Mouse (Mus musculus) embryonic facial prominence, embryonic 12.5 days (tissue): ENCODE measurements around the gene Zfp273. TPM values are rescaled to one million over a fixed set of nuclear protein-coding genes. Genes with fewer than 3 reads are reported as not detected.
A peak's percentile ranks its signal among the peaks of the same experiment; 100 is the strongest.

Experiments used
- ATAC-seq: fragments of 200-750 bp; cut with Nextera tagmentation; 2 replicates; pipeline ENCODE4 v1.8.0; 2017; ENCODE audit not compliant: insufficient number of reproducible peaks, insufficient read depth, low FRiP score, low TSS enrichment
- H3K27ac ChIP-seq: fragments of 300-500 bp; sonication (generic); 2 replicates; pipeline ENCODE4 v1.5.1; 2016; ENCODE audit warnings: mild to moderate bottlenecking
- H3K27me3 ChIP-seq: fragments of 300-500 bp; sonication (generic); 2 replicates; pipeline ENCODE4 v1.6.1; 2016; ENCODE audit warnings: mild to moderate bottlenecking, moderate library complexity
- H3K36me3 ChIP-seq: fragments of 300-500 bp; sonication (generic); 2 replicates; pipeline ENCODE4 v1.6.1; 2016; ENCODE audit warnings: mild to moderate bottlenecking
- H3K4me1 ChIP-seq: fragments of 300-500 bp; sonication (generic); 2 replicates; pipeline ENCODE4 v1.6.1; 2016
- H3K4me2 ChIP-seq: fragments of 300-500 bp; sonication (generic); replicated peaks from 2 replicates; pipeline ENCODE4 v1.6.1; 2016; ENCODE audit warnings: mild to moderate bottlenecking, moderate library complexity
- H3K4me3 ChIP-seq: fragments of 300-500 bp; sonication (generic); 2 replicates; pipeline ENCODE4 v1.5.1; 2016; ENCODE audit warnings: mild to moderate bottlenecking
- H3K9ac ChIP-seq: fragments of 300-500 bp; sonication (generic); 2 replicates; pipeline ENCODE4 v1.6.1; 2016; ENCODE audit warnings: mild to moderate bottlenecking, moderate library complexity
- H3K9me3 ChIP-seq: fragments of 300-500 bp; sonication (generic); 2 replicates; pipeline ENCODE4 v1.6.1; 2016; ENCODE audit warnings: mild to moderate bottlenecking, moderate library complexity
- WGBS: fragments of 180-500 bp; shearing (Covaris S2); methylation state at CpG from one replicate; pipeline ENCODE4 v1.1.7; 2016; 5-methylcytosine and 5-hydroxymethylcytosine counted together
- polyA plus RNA-seq: library from polyadenylated mRNA; unstranded; fragments of >200 nt; fragmentation: Nextera tagmentation; extraction: Ambion mirVana; gene quantifications from 2 replicates; pipeline ENCODE4 v1.2.1, GENCODE M21; 2016

The Zfp273 gene
- polyA plus RNA-seq, 1 experiment from 2014 or later, result 9.6 TPM

GRCm38 (mm10) chr13:67843775-67844118 is 30.2 kb downstream of the Zfp273 start:
- H3K27ac ChIP-seq, result no peak overlapping the region

GRCm38 (mm10) chr13:67844119-67844852 is 30.7 kb downstream of the Zfp273 start:
- Histone ChIP-seq H3K36me3 (no peaks in the 10 kb centered on the region), H3K4me3 (peak overlapping the region; percentile 43), H3K4me2 (peak overlapping the region; percentile 59), H3K27ac (no peak overlapping the region), H3K27me3 (no peaks in the 10 kb centered on the region), H3K9me3 (no peaks in the 10 kb centered on the region), H3K4me1 (peaks cover 5% of the 10 kb centered on the region; the same call in 1 of the 2 replicates), H3K9ac (peak overlapping the region; percentile 44)
- peak; percentile 79 for ATAC-seq
- under 1% methylated on average over 13 of the region's 19 CpGs for WGBS

More at GRCm38 (mm10) chr13:67843775-67844118, 30.2 kb downstream of the Zfp273 start:
- peak overlapping the region; percentile 59 for H3K4me2 ChIP-seq
- no peaks in the 10 kb centered on the region for H3K27me3 ChIP-seq
- H3K9me3 ChIP-seq, result no peaks in the 10 kb centered on the region
- H3K36me3 ChIP-seq, result no peaks in the 10 kb centered on the region
- H3K4me1 ChIP-seq, result peaks cover 5% of the 10 kb centered on the region; the same call in 1 of the 2 replicates
- H3K9ac ChIP-seq, result peak overlapping the region; percentile 44; the same call in 1 of the 2 replicates
- no peak for ATAC-seq
- peak overlapping the region; percentile 43; the same call in 1 of the 2 replicates for H3K4me3 ChIP-seq
- 41% methylated on average over 6 of the region's 6 CpGs for WGBS

GRCm38 (mm10) chr13:67844853-67845194 is 31.3 kb downstream of the Zfp273 start:
- 17% methylated on average over 8 of the region's 8 CpGs for whole genome bisulfite sequencing
- Histone ChIP-seq H3K27me3 (no peaks in the 10 kb centered on the region), H3K9ac (peak overlapping the region; percentile 38), H3K4me1 (peaks cover 5% of the 10 kb centered on the region; the same call in 1 of the 2 replicates), H3K27ac (no peak overlapping the region), H3K4me2 (peak overlapping the region; percentile 59), H3K36me3 (no peaks in the 10 kb centered on the region), H3K9me3 (no peaks in the 10 kb centered on the region), H3K4me3 (peak overlapping the region; percentile 43)
- 0 out of 2 replicates have a peak, but pooled peaks have one; percentile 15 for ATAC-seq

GRCm38 (mm10) chr13:67850361-67850760 is 36.8 kb downstream of the Zfp273 start:
- Histone ChIP-seq H3K36me3 (no peaks in the 10 kb centered on the region), H3K9me3 (no peaks in the 10 kb centered on the region), H3K27ac (no peak overlapping the region), H3K4me2 (no peak overlapping the region), H3K9ac (no peak overlapping the region), H3K27me3 (no peaks in the 10 kb centered on the region), H3K4me1 (no peaks in the 10 kb centered on the region), H3K4me3 (no peak overlapping the region)
- WGBS, result 84% methylated on average over 3 of the region's 3 CpGs
- ATAC-seq, result no peak

- no peaks in the 10 kb centered on the region for H3K27me3 ChIP-seq
- H3K4me2 ChIP-seq, result no peak overlapping the region
- WGBS, result 67% methylated on average over 6 of the region's 6 CpGs
Measured at GRCm38 (mm10) chr13:67853130-67853529, 39.6 kb downstream of the Zfp273 start.

GRCm38 (mm10) chr13:67853983-67854382 is 40.4 kb downstream of the Zfp273 start:
- Histone ChIP-seq H3K4me3 (no peak overlapping the region), H3K27ac (no peak overlapping the region), H3K4me1 (no peaks in the 10 kb centered on the region), H3K27me3 (no peaks in the 10 kb centered on the region), H3K9me3 (no peaks in the 10 kb centered on the region), H3K36me3 (no peaks in the 10 kb centered on the region), H3K4me2 (no peak overlapping the region), H3K9ac (no peak overlapping the region)
- 82% methylated on average over 2 of the region's 2 CpGs for WGBS
- no peak for ATAC-seq

More at GRCm38 (mm10) chr13:67853130-67853529, 39.6 kb downstream of the Zfp273 start:
- Histone ChIP-seq H3K9ac (no peak overlapping the region), H3K27ac (no peak overlapping the region), H3K4me3 (no peak overlapping the region), H3K9me3 (no peaks in the 10 kb centered on the region), H3K4me1 (no peaks in the 10 kb centered on the region), H3K36me3 (no peaks in the 10 kb centered on the region)
- no peak for ATAC-seq

GRCm38 (mm10) chr13:67857317-67857716 is 43.8 kb downstream of the Zfp273 start:
- Histone ChIP-seq H3K4me1 (no peaks in the 10 kb centered on the region), H3K27ac (no peak overlapping the region), H3K4me3 (no peak overlapping the region), H3K9me3 (no peaks in the 10 kb centered on the region), H3K4me2 (no peak overlapping the region), H3K9ac (no peak overlapping the region), H3K27me3 (no peaks in the 10 kb centered on the region), H3K36me3 (no peaks in the 10 kb centered on the region)
- ATAC-seq, result no peak
- WGBS, result 19% methylated on average over 1 of the region's 1 CpGs

- no peak for ATAC-seq
- no peaks in the 10 kb centered on the region for H3K9me3 ChIP-seq
- 80% methylated on average over 9 of the region's 9 CpGs for WGBS
Measured at GRCm38 (mm10) chr13:67862508-67862907, 49.0 kb downstream of the Zfp273 start.

GRCm38 (mm10) chr13:67863026-67863425 is 49.5 kb downstream of the Zfp273 start, which contains the start of gene BC048507:
TSS of gene BC048507 (plus strand) at chr13:67863326.
- ATAC-seq, result no peak
- Histone ChIP-seq H3K4me2 (no peak within 1 kb of the TSS), H3K9me3 (no peaks in the 10 kb centered on the region), H3K4me3 (no peak within 1 kb of the TSS), H3K9ac (no peak within 1 kb of the TSS), H3K4me1 (no peaks in the 10 kb centered on the region), H3K27ac (no peak within 1 kb of the TSS), H3K36me3 (no peaks in the 10 kb centered on the region), H3K27me3 (no peaks in the 10 kb centered on the region)
- WGBS, result 81% methylated on average over 11 of the region's 11 CpGs

More at GRCm38 (mm10) chr13:67862508-67862907, 49.0 kb downstream of the Zfp273 start:
- Histone ChIP-seq H3K27ac (no peak overlapping the region), H3K4me3 (no peak overlapping the region), H3K4me1 (no peaks in the 10 kb centered on the region), H3K36me3 (no peaks in the 10 kb centered on the region), H3K27me3 (no peaks in the 10 kb centered on the region), H3K4me2 (no peak overlapping the region), H3K9ac (no peak overlapping the region)

GRCm38 (mm10) chr13:67864764-67865350 is 51.3 kb downstream of the Zfp273 start:
- H3K27ac ChIP-seq, result no peak overlapping the region

GRCm38 (mm10) chr13:67867899-67868298 is 54.4 kb downstream of the Zfp273 start:
- no peak for ATAC-seq
- no peak overlapping the region for H3K9ac ChIP-seq
- no peak overlapping the region for H3K27ac ChIP-seq
- no peaks in the 10 kb centered on the region for H3K27me3 ChIP-seq
- no peak overlapping the region for H3K4me2 ChIP-seq
- no peaks in the 10 kb centered on the region for H3K4me1 ChIP-seq
- WGBS, result 30% methylated on average over 3 of the region's 3 CpGs
- no peak overlapping the region for H3K4me3 ChIP-seq
- H3K36me3 ChIP-seq, result no peaks in the 10 kb centered on the region
- H3K9me3 ChIP-seq, result no peaks in the 10 kb centered on the region; the same call in none of the 2 replicates

More at GRCm38 (mm10) chr13:67864764-67865350, 51.3 kb downstream of the Zfp273 start:
- H3K9ac ChIP-seq, result no peak overlapping the region
- peak; percentile 47; the same call in 1 of the 2 replicates for ATAC-seq
- no peaks in the 10 kb centered on the region for H3K4me1 ChIP-seq
- no peaks in the 10 kb centered on the region; the same call in 1 of the 2 replicates for H3K9me3 ChIP-seq
- no peaks in the 10 kb centered on the region for H3K27me3 ChIP-seq
- H3K4me2 ChIP-seq, result no peak overlapping the region
- 55% methylated on average over 5 of the region's 5 CpGs for WGBS
- no peaks in the 10 kb centered on the region for H3K36me3 ChIP-seq
- no peak overlapping the region for H3K4me3 ChIP-seq
